Mouse (Mus musculus): ENCODE data around the gene Asic5. TPM values are rescaled to one million over a fixed set of nuclear protein-coding genes. Genes with fewer than 3 reads are reported as not detected.

Asic5 gene
- polyA plus RNA-seq (2012; fragmentation: generic; extraction: Trizol), result not detected
- long read RNA-seq, experiment 1, result 0 reads
- long read RNA-seq, experiment 2, result 0 reads

- Histone ChIP-seq H3ac (ENCODE audit: control insufficient read depth, insufficient read length, low read depth) (no peak within 1 kb of the TSS), H3K79me2 (ENCODE audit: control insufficient read depth, insufficient read depth) (no peaks in the 10 kb centered on the region), H3K4me3 (ENCODE audit: insufficient read depth, poor library complexity, severe bottlenecking) (no peak within 1 kb of the TSS), H3K36me3 (ENCODE audit: control insufficient read depth, insufficient read depth) (no peaks in the 10 kb centered on the region), H3K79me3 (ENCODE audit: low read depth) (peaks cover 2% of the 10 kb centered on the region), H3K27me3 (ENCODE audit: control insufficient read depth, insufficient read depth, insufficient read length) (no peaks in the 10 kb centered on the region)
- TF ChIP-seq CEBPB (IDR thresholded peaks at IDR 0.05; ENCODE audit: low read depth) (no peak), USF1 (IDR thresholded peaks at IDR 0.05; ENCODE audit: low read depth) (no peak), FOSL1 (IDR thresholded peaks at IDR 0.05; ENCODE audit: insufficient read depth, low read length, poor library complexity, severe bottlenecking) (no peak), CTCF (IDR thresholded peaks at IDR 0.05; ENCODE audit: control insufficient read depth, insufficient read depth, insufficient read length) (no peak), MYOD1 (IDR thresholded peaks at IDR 0.05; ENCODE audit: control insufficient read depth, insufficient read length, low read depth) (no peak), MYOG (IDR thresholded peaks at IDR 0.05; ENCODE audit: control insufficient read depth, extremely low read depth, insufficient read length) (no peak), MAX (IDR thresholded peaks at IDR 0.05) (no peak)
These were observed at the start of gene Asic5 for GRCm38 (mm10) chr3:81981990-81982389. TSS of gene Asic5 (plus strand) at chr3:81982290.

- Histone ChIP-seq H3K79me3 (ENCODE audit: low read depth) (no peaks in the 10 kb centered on the region), H3K27me3 (ENCODE audit: control insufficient read depth, insufficient read depth, insufficient read length) (no peaks in the 10 kb centered on the region), H3K4me3 (ENCODE audit: insufficient read depth, poor library complexity, severe bottlenecking) (no peak overlapping the region), H3K79me2 (ENCODE audit: control insufficient read depth, insufficient read depth) (no peaks in the 10 kb centered on the region), H3ac (ENCODE audit: control insufficient read depth, insufficient read length, low read depth) (no peak overlapping the region), H3K36me3 (ENCODE audit: control insufficient read depth, insufficient read depth) (no peaks in the 10 kb centered on the region)
- no peak for TF ChIP-seq CTCF (IDR thresholded peaks at IDR 0.05; ENCODE audit: control insufficient read depth, insufficient read depth, insufficient read length)
- no peak for TF ChIP-seq MAX (IDR thresholded peaks at IDR 0.05)
These were observed 48.7 kb upstream of the Asic5 start for GRCm38 (mm10) chr3:81933348-81933747.

- TF ChIP-seq FOSL1 (IDR thresholded peaks at IDR 0.05; ENCODE audit: insufficient read depth, low read length, poor library complexity, severe bottlenecking), result no peak
- no peak for TF ChIP-seq CTCF (IDR thresholded peaks at IDR 0.05; ENCODE audit: control insufficient read depth, insufficient read depth, insufficient read length)
- TF ChIP-seq MYOD1 (IDR thresholded peaks at IDR 0.05; ENCODE audit: control insufficient read depth, insufficient read length, low read depth), result no peak
- no peak for TF ChIP-seq MAX (IDR thresholded peaks at IDR 0.05)
- TF ChIP-seq USF1 (IDR thresholded peaks at IDR 0.05; ENCODE audit: low read depth), result no peak
- TF ChIP-seq CEBPB (IDR thresholded peaks at IDR 0.05; ENCODE audit: low read depth), result no peak
- no peak for TF ChIP-seq MYOG (IDR thresholded peaks at IDR 0.05; ENCODE audit: control insufficient read depth, extremely low read depth, insufficient read length)
- no peaks in the 10 kb centered on the region for H3K36me3 ChIP-seq (ENCODE audit: control insufficient read depth, insufficient read depth)
- H3K4me3 ChIP-seq (ENCODE audit: insufficient read depth, poor library complexity, severe bottlenecking), result no peak overlapping the region
- H3ac ChIP-seq (ENCODE audit: control insufficient read depth, insufficient read length, low read depth), result no peak overlapping the region
- H3K27me3 ChIP-seq (ENCODE audit: control insufficient read depth, insufficient read depth, insufficient read length), result no peaks in the 10 kb centered on the region
- H3K79me3 ChIP-seq (ENCODE audit: low read depth), result no peaks in the 10 kb centered on the region
- no peaks in the 10 kb centered on the region for H3K79me2 ChIP-seq (ENCODE audit: control insufficient read depth, insufficient read depth)
These were observed 43.2 kb upstream of the Asic5 start for GRCm38 (mm10) chr3:81938924-81939323.

GRCm38 (mm10) chr3:81942341-81942740 lies 39.7 kb upstream of the Asic5 start:
- no peaks in the 10 kb centered on the region for H3K27me3 ChIP-seq (ENCODE audit: control insufficient read depth, insufficient read depth, insufficient read length)
- no peaks in the 10 kb centered on the region for H3K79me2 ChIP-seq (ENCODE audit: control insufficient read depth, insufficient read depth)
- no peaks in the 10 kb centered on the region for H3K36me3 ChIP-seq (ENCODE audit: control insufficient read depth, insufficient read depth)
- no peak overlapping the region for H3ac ChIP-seq (ENCODE audit: control insufficient read depth, insufficient read length, low read depth)
- H3K4me3 ChIP-seq (ENCODE audit: insufficient read depth, poor library complexity, severe bottlenecking), result no peak overlapping the region
- TF ChIP-seq MYOD1 (IDR thresholded peaks at IDR 0.05; ENCODE audit: control insufficient read depth, insufficient read length, low read depth) (no peak), FOSL1 (IDR thresholded peaks at IDR 0.05; ENCODE audit: insufficient read depth, low read length, poor library complexity, severe bottlenecking) (no peak), MYOG (IDR thresholded peaks at IDR 0.05; ENCODE audit: control insufficient read depth, extremely low read depth, insufficient read length) (no peak), MAX (IDR thresholded peaks at IDR 0.05) (no peak), CEBPB (IDR thresholded peaks at IDR 0.05; ENCODE audit: low read depth) (no peak), USF1 (IDR thresholded peaks at IDR 0.05; ENCODE audit: low read depth) (no peak), CTCF (IDR thresholded peaks at IDR 0.05; ENCODE audit: control insufficient read depth, insufficient read depth, insufficient read length) (no peak)
- H3K79me3 ChIP-seq (ENCODE audit: low read depth), result no peaks in the 10 kb centered on the region

- no peaks in the 10 kb centered on the region for H3K79me3 ChIP-seq (ENCODE audit: low read depth)
- H3K36me3 ChIP-seq (ENCODE audit: control insufficient read depth, insufficient read depth), result no peaks in the 10 kb centered on the region
- H3ac ChIP-seq (ENCODE audit: control insufficient read depth, insufficient read length, low read depth), result no peak overlapping the region
- TF ChIP-seq CEBPB (IDR thresholded peaks at IDR 0.05; ENCODE audit: low read depth), result no peak
- no peak for TF ChIP-seq MYOG (IDR thresholded peaks at IDR 0.05; ENCODE audit: control insufficient read depth, extremely low read depth, insufficient read length)
- TF ChIP-seq MAX (IDR thresholded peaks at IDR 0.05), result no peak
- TF ChIP-seq USF1 (IDR thresholded peaks at IDR 0.05; ENCODE audit: low read depth), result no peak
- no peak for TF ChIP-seq MYOD1 (IDR thresholded peaks at IDR 0.05; ENCODE audit: control insufficient read depth, insufficient read length, low read depth)
- no peak for TF ChIP-seq CTCF (IDR thresholded peaks at IDR 0.05; ENCODE audit: control insufficient read depth, insufficient read depth, insufficient read length)
- TF ChIP-seq FOSL1 (IDR thresholded peaks at IDR 0.05; ENCODE audit: insufficient read depth, low read length, poor library complexity, severe bottlenecking), result no peak
- H3K79me2 ChIP-seq (ENCODE audit: control insufficient read depth, insufficient read depth), result no peaks in the 10 kb centered on the region
- H3K4me3 ChIP-seq (ENCODE audit: insufficient read depth, poor library complexity, severe bottlenecking), result no peak overlapping the region
- H3K27me3 ChIP-seq (ENCODE audit: control insufficient read depth, insufficient read depth, insufficient read length), result no peaks in the 10 kb centered on the region
These were observed 39.0 kb upstream of the Asic5 start for GRCm38 (mm10) chr3:81943097-81943496.

GRCm38 (mm10) chr3:81944851-81945393 lies 37.2 kb upstream of the Asic5 start:
- no peak for TF ChIP-seq MYOG (IDR thresholded peaks at IDR 0.05; ENCODE audit: control insufficient read depth, extremely low read depth, insufficient read length)
- TF ChIP-seq FOSL1 (IDR thresholded peaks at IDR 0.05; ENCODE audit: insufficient read depth, low read length, poor library complexity, severe bottlenecking), result no peak
- no peak for TF ChIP-seq MAX (IDR thresholded peaks at IDR 0.05)
- TF ChIP-seq MYOD1 (IDR thresholded peaks at IDR 0.05; ENCODE audit: control insufficient read depth, insufficient read length, low read depth), result no peak
- TF ChIP-seq CTCF (IDR thresholded peaks at IDR 0.05; ENCODE audit: control insufficient read depth, insufficient read depth, insufficient read length), result no peak
- no peak for TF ChIP-seq CEBPB (IDR thresholded peaks at IDR 0.05; ENCODE audit: low read depth)
- no peak for TF ChIP-seq USF1 (IDR thresholded peaks at IDR 0.05; ENCODE audit: low read depth)
- Histone ChIP-seq H3K36me3 (ENCODE audit: control insufficient read depth, insufficient read depth) (no peaks in the 10 kb centered on the region), H3K27me3 (ENCODE audit: control insufficient read depth, insufficient read depth, insufficient read length) (no peaks in the 10 kb centered on the region), H3K79me3 (ENCODE audit: low read depth) (no peaks in the 10 kb centered on the region), H3K79me2 (ENCODE audit: control insufficient read depth, insufficient read depth) (no peaks in the 10 kb centered on the region), H3ac (ENCODE audit: control insufficient read depth, insufficient read length, low read depth) (no peak overlapping the region), H3K4me3 (ENCODE audit: insufficient read depth, poor library complexity, severe bottlenecking) (no peak overlapping the region)
